Mouse (Mus musculus): Measurements from ENCODE around the gene Dennd2d.

DNA sequence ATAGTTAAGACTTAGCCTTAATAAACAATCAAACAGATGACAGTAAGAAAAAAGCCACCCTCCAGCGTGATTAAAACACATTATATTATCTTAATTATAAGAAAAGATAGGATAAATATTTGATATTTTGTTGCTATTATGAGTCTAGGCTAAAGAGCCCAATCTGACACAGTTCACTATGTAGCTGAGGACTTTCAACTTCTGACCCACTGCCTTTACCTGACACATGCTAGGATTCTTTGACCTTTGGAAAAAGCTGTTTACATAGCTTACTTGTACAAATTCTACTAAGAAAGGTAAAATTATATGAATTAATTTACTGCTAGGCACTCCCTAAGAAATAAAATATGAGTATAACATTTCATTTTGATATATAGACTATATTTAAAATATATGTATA, 28.5 kb downstream of the Dennd2d start:
- no peak for TF ChIP-seq CTCF (IDR thresholded peaks at IDR 0.05 in 2 of 3, conservative IDR thresholded peaks at IDR 0.05 in 1 of 3; ENCODE audit: control insufficient read depth in 1 of 3, insufficient read depth in 1 of 3, low read depth in 2 of 3, low read length in 3 of 3, poor library complexity in 1 of 3, severe bottlenecking in 1 of 3)
- no peak for TF ChIP-seq POLR2AphosphoS2 (IDR thresholded peaks at IDR 0.05; ENCODE audit: low read length)
- TF ChIP-seq SIN3A (IDR thresholded peaks at IDR 0.05; ENCODE audit: low read length) = no peak
- TF ChIP-seq CHD2 (IDR thresholded peaks at IDR 0.05; ENCODE audit: low read length) = no peak
- TF ChIP-seq KAT2A (conservative IDR thresholded peaks at IDR 0.05; ENCODE audit: low read depth, low read length) = no peak
- TF ChIP-seq ZNF384 (IDR thresholded peaks at IDR 0.05; ENCODE audit: low read depth, low read length) = no peak
- no peak for TF ChIP-seq USF2 (IDR thresholded peaks at IDR 0.05; ENCODE audit: borderline replicate concordance in 1 of 2, insufficient read depth in 1 of 2, low read depth in 1 of 2, low read length in 2 of 2)
- no peak for TF ChIP-seq POLR2A (IDR thresholded peaks at IDR 0.05; ENCODE audit: control insufficient read depth in 1 of 2, insufficient read depth in 1 of 2, low read depth in 1 of 2, low read length in 2 of 2, poor library complexity in 1 of 2)
- no peak for TF ChIP-seq POLR2AphosphoS5 (IDR thresholded peaks at IDR 0.05; ENCODE audit: borderline replicate concordance, low read depth, low read length)
- no peak for TF ChIP-seq JUND (IDR thresholded peaks at IDR 0.05; ENCODE audit: low read depth, low read length)
- no peak for TF ChIP-seq MAX (IDR thresholded peaks at IDR 0.05; ENCODE audit: low read length)
- no peak for TF ChIP-seq UBTF (IDR thresholded peaks at IDR 0.05; ENCODE audit: borderline replicate concordance, insufficient read depth, low read depth, low read length)
